Mouse (Mus musculus): ENCODE results near the gene Mcu. TPM values are rescaled to one million over a fixed set of nuclear protein-coding genes. Genes with fewer than 3 reads are reported as not detected.

The Mcu gene
- total RNA-seq, 1 experiment: 12.3 TPM

DNA sequence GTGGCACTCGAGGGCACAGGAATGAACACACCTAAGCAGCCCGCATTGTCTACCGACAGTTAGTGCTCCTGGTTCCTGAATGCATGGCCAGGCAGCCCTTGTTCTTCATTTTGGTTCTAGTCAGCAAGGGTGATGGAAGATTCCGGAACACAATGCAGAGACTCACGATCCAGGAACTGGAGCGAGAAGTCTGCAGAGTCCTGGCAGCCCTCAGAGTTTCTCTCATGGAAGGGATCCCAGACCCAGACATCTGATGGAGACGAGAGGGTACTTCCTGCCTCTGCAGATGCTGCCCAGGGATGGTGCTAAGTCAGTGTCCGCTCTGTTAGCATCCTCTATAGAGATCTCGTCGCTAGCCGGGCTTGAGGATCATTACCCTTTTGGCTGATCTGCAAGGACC, 75.0 kb downstream of the Mcu start:
- Histone ChIP-seq H3K4me1 (ENCODE audit: control insufficient read depth in 2 of 2, insufficient read depth in 2 of 2, low read length in 2 of 2, poor library complexity in 1 of 2) (peaks cover 6 to 19% of the 10 kb centered on the region in 2 experiments; a peak in 2 of 4 replicates), H3K27ac (ENCODE audit: insufficient read depth, low read depth, low read length, poor library complexity, severe bottlenecking) (0 out of 2 replicates have a peak overlapping the region, but pooled peaks have one; percentile 13), H3K9me3 (ENCODE audit: control insufficient read depth, insufficient read depth, low read depth, low read length) (no peaks in the 10 kb centered on the region), H3K36me3 (ENCODE audit: control insufficient read depth, insufficient read depth, low read length, poor library complexity, severe bottlenecking) (no peaks in the 10 kb centered on the region; the same call in 1 of the 2 replicates), H3K9ac (ENCODE audit: insufficient read depth, low read depth, low read length, poor library complexity, severe bottlenecking) (no peak overlapping the region), H3K4me3 (ENCODE audit: insufficient read depth in 1 of 2, low read depth in 1 of 2, low read length in 2 of 2, poor library complexity in 1 of 2, severe bottlenecking in 1 of 2) (no peak overlapping the region)
- in situ Hi-C loops (cut with MboI; ENCODE audit: low sequenced_read_pairs in 2 of 2, unreplicated experiment in 2 of 2): no loop called here
- TF ChIP-seq ZC3H11A (IDR thresholded peaks at IDR 0.05; ENCODE audit: borderline replicate concordance, low read depth, low read length) (no peak), HCFC1 (IDR thresholded peaks at IDR 0.05; ENCODE audit: borderline replicate concordance, insufficient read depth, low read length) (no peak), ZNF384 (IDR thresholded peaks at IDR 0.05; ENCODE audit: low read depth, low read length) (no peak), MAFK (IDR thresholded peaks at IDR 0.05; ENCODE audit: insufficient read depth, low read depth, low read length) (no peak), CHD2 (IDR thresholded peaks at IDR 0.05; ENCODE audit: low read depth, low read length) (no peak)
- DNase-seq (ENCODE audit: low read depth, low spot score): no peak

DNA sequence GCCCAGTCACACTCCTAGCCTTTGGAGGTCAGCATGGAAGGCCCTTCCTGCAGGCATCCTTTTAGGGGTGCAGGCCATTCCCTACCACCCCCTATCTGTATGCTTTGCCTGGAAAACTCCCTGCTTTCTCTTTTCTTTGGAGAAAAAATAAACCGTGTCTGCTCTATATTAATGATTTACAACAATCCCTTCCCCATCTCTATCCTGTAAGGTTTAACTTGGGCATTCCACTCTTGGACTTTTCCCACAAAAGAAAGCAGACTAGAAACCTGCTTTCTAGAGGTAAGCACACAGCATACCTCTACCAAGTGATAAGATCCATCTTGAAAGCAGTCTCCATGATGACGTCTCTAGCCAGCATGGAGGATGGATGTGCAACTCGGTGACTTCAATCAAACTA, 75.9 kb downstream of the Mcu start:
- H3K27ac ChIP-seq (ENCODE audit: insufficient read depth, low read depth, low read length, poor library complexity, severe bottlenecking): no peak overlapping the region
- H3K4me3 ChIP-seq (ENCODE audit: insufficient read depth in 1 of 2, low read depth in 1 of 2, low read length in 2 of 2, poor library complexity in 1 of 2, severe bottlenecking in 1 of 2): no peak overlapping the region

GRCm38 (mm10) chr10:59540081-59540480, 76.4 kb downstream of the Mcu start:
- Histone ChIP-seq H3K4me3 (ENCODE audit: insufficient read depth in 1 of 2, low read depth in 1 of 2, low read length in 2 of 2, poor library complexity in 1 of 2, severe bottlenecking in 1 of 2) (0 out of 4 replicates have a peak overlapping the region, but pooled peaks of 1 of the 2 experiments have one; percentile 54), H3K27ac (ENCODE audit: insufficient read depth, low read depth, low read length, poor library complexity, severe bottlenecking) (no peak overlapping the region), H3K4me1 (ENCODE audit: control insufficient read depth in 2 of 2, insufficient read depth in 2 of 2, low read length in 2 of 2, poor library complexity in 1 of 2) (peaks cover 3 to 17% of the 10 kb centered on the region in 2 experiments; a peak in 2 of 4 replicates), H3K9ac (ENCODE audit: insufficient read depth, low read depth, low read length, poor library complexity, severe bottlenecking) (no peak overlapping the region), H3K9me3 (ENCODE audit: control insufficient read depth, insufficient read depth, low read depth, low read length) (no peaks in the 10 kb centered on the region), H3K36me3 (ENCODE audit: control insufficient read depth, insufficient read depth, low read length, poor library complexity, severe bottlenecking) (no peaks in the 10 kb centered on the region)
- TF ChIP-seq HCFC1 (IDR thresholded peaks at IDR 0.05; ENCODE audit: borderline replicate concordance, insufficient read depth, low read length) (no peak), ZNF384 (IDR thresholded peaks at IDR 0.05; ENCODE audit: low read depth, low read length) (no peak), CHD2 (IDR thresholded peaks at IDR 0.05; ENCODE audit: low read depth, low read length) (no peak), ZC3H11A (IDR thresholded peaks at IDR 0.05; ENCODE audit: borderline replicate concordance, low read depth, low read length) (no peak), MAFK (IDR thresholded peaks at IDR 0.05; ENCODE audit: insufficient read depth, low read depth, low read length) (no peak)
- in situ Hi-C loops (cut with MboI; ENCODE audit: low sequenced_read_pairs in 2 of 2, unreplicated experiment in 2 of 2): no loop called here
- no peak for DNase-seq (ENCODE audit: low read depth, low spot score)

More for the DNA sequence above, 75.9 kb downstream of the Mcu start:
- peaks cover 6 to 19% of the 10 kb centered on the region in 2 experiments; a peak in 2 of 4 replicates for H3K4me1 ChIP-seq (ENCODE audit: control insufficient read depth in 2 of 2, insufficient read depth in 2 of 2, low read length in 2 of 2, poor library complexity in 1 of 2)
- TF ChIP-seq HCFC1 (IDR thresholded peaks at IDR 0.05; ENCODE audit: borderline replicate concordance, insufficient read depth, low read length) (no peak), ZC3H11A (IDR thresholded peaks at IDR 0.05; ENCODE audit: borderline replicate concordance, low read depth, low read length) (no peak), ZNF384 (IDR thresholded peaks at IDR 0.05; ENCODE audit: low read depth, low read length) (no peak), MAFK (IDR thresholded peaks at IDR 0.05; ENCODE audit: insufficient read depth, low read depth, low read length) (no peak), CHD2 (IDR thresholded peaks at IDR 0.05; ENCODE audit: low read depth, low read length) (no peak)
- DNase-seq (ENCODE audit: low read depth, low spot score): no peak
- in situ Hi-C loops (cut with MboI; ENCODE audit: low sequenced_read_pairs in 2 of 2, unreplicated experiment in 2 of 2): no loop called here
- no peaks in the 10 kb centered on the region for H3K9me3 ChIP-seq (ENCODE audit: control insufficient read depth, insufficient read depth, low read depth, low read length)
- H3K36me3 ChIP-seq (ENCODE audit: control insufficient read depth, insufficient read depth, low read length, poor library complexity, severe bottlenecking): no peaks in the 10 kb centered on the region
- H3K9ac ChIP-seq (ENCODE audit: insufficient read depth, low read depth, low read length, poor library complexity, severe bottlenecking): no peak overlapping the region

- Histone ChIP-seq H3K4me1 (ENCODE audit: control insufficient read depth in 2 of 2, insufficient read depth in 2 of 2, low read length in 2 of 2, poor library complexity in 1 of 2) (peaks cover under 1 to 14% of the 10 kb centered on the region in 2 experiments; a peak in 2 of 4 replicates), H3K27ac (ENCODE audit: insufficient read depth, low read depth, low read length, poor library complexity, severe bottlenecking) (no peak overlapping the region), H3K9ac (ENCODE audit: insufficient read depth, low read depth, low read length, poor library complexity, severe bottlenecking) (no peak overlapping the region), H3K9me3 (ENCODE audit: control insufficient read depth, insufficient read depth, low read depth, low read length) (no peaks in the 10 kb centered on the region), H3K4me3 (ENCODE audit: insufficient read depth in 1 of 2, low read depth in 1 of 2, low read length in 2 of 2, poor library complexity in 1 of 2, severe bottlenecking in 1 of 2) (peak overlapping the region; percentile 15 to 54; a peak in 3 of 4 replicates), H3K36me3 (ENCODE audit: control insufficient read depth, insufficient read depth, low read length, poor library complexity, severe bottlenecking) (no peaks in the 10 kb centered on the region)
- in situ Hi-C loops (cut with MboI; ENCODE audit: low sequenced_read_pairs in 2 of 2, unreplicated experiment in 2 of 2): no loop called here
- no peak for TF ChIP-seq HCFC1 (IDR thresholded peaks at IDR 0.05; ENCODE audit: borderline replicate concordance, insufficient read depth, low read length)
- DNase-seq (ENCODE audit: low read depth, low spot score): no peak
Measured at GRCm38 (mm10) chr10:59539533-59539875, 77.0 kb downstream of the Mcu start.

Data from ES-E14 (cell line).